Mouse (Mus musculus) layer of hippocampus, adult 9-11 months (tissue): Measurements from ENCODE around the gene Zmat1.
A peak's percentile ranks its signal among the peaks of the same experiment; 100 is the strongest.
"Not testable (repeated sequence)": the region's sequence is repeated elsewhere in the genome, so short reads cannot be mapped to it uniquely, and the experiment has no call there.

Source experiments
- DNase-seq: peaks from one replicate; pipeline ENCODE4 v3.0.0; 2022

Gene Zmat1

GRCm38 (mm10) chrX:135008720-135009470 is at the start of gene Zmat1:
Gene Zmat1, minus strand, starts transcription at chrX:135009209.
- DNase-seq, result peak; percentile 95

- DNase-seq, result not testable (repeated sequence)
Measured at GRCm38 (mm10) chrX:135053939-135054338, 44.9 kb upstream of the Zmat1 start.

- DNase-seq, result peak; percentile 24
Measured at GRCm38 (mm10) chrX:135035962-135036375, 27.0 kb upstream of the Zmat1 start.

GRCm38 (mm10) chrX:135025135-135025534 is 16.1 kb upstream of the Zmat1 start:
- DNase-seq, result no peak

GRCm38 (mm10) chrX:135011381-135011780 is 2.4 kb upstream of the Zmat1 start:
- DNase-seq, result no peak

- no peak for DNase-seq
Measured at GRCm38 (mm10) chrX:135009471-135009815, 434 bp upstream of the Zmat1 start.

- no peak for DNase-seq
Measured at GRCm38 (mm10) chrX:135008021-135008420, 988 bp downstream of the Zmat1 start.

- DNase-seq, result no peak
Measured at GRCm38 (mm10) chrX:134964546-134964945, 44.5 kb downstream of the Zmat1 start, which contains the start of gene Nxf2. Gene Nxf2, minus strand, starts transcription at chrX:134964754.

GRCm38 (mm10) chrX:134963305-134964094 is 45.5 kb downstream of the Zmat1 start:
- peak; percentile 71 for DNase-seq

- no peak for DNase-seq
Measured at GRCm38 (mm10) chrX:134930361-134930760, 78.6 kb downstream of the Zmat1 start.

- no peak for DNase-seq
Measured at GRCm38 (mm10) chrX:134929927-134930326, 79.1 kb downstream of the Zmat1 start.

- peak; percentile 8 for DNase-seq
Measured at GRCm38 (mm10) chrX:134925058-134925457, 84.0 kb downstream of the Zmat1 start.

GRCm38 (mm10) chrX:134923675-134924424 is 85.2 kb downstream of the Zmat1 start:
- no peak for DNase-seq
